Mouse (Mus musculus) kidney, postnatal 25 days (tissue): ENCODE data around the gene Gstm6.

Experiments used
- DNase-seq, 2 experiments: peaks; one replicate each; pipeline ENCODE4 v3.0.0; 2021; ENCODE audit warnings: mixed read lengths in 2 of 2

Gene Gstm6

GRCm38 (mm10) chr3:107940524-107940923 lies 3.0 kb downstream of the Gstm6 start:
- DNase-seq: no peak

DNA sequence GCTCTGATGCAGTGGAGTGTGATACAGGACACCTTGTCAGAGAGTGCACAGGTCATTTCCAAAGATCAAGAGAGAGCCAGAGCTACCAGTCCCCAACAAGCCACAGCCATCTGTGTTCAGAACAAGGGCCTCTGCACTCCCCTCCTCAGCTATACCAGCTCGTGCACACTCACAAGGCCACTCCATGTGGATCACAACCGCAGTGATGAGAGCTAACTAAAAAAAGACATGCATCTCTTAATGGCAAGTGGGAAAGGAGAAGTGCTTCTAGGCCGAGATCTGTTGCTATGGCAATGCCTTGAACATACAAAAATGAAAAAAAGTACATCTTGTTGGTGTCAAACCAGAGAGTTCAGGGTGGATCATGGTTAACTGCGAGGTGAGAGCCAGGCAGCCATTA lies 3.7 kb downstream of the Gstm6 start:
- no peak for DNase-seq

DNA sequence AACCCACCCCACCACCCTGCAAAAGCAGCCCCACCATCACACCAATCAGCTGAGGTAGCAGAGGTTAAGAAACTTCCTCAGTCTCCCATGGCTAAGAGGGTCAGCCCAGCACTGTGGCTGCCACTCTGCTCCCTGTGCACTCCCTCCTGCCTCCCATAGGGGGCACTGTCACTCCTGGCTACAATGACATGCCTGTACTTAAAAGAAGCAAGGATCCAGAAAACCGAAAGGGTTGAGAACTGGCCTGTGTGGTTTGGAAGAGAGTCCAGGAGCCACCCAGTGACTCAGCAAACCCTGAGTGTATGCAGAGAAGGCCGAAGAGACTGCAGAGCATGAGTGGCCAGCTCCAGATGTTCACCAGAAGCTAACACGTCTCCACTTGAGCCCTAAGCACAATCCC lies 4.1 kb downstream of the Gstm6 start:
- DNase-seq: peak; percentile 76 to 80

GRCm38 (mm10) chr3:107935888-107936287 lies 7.7 kb downstream of the Gstm6 start:
- DNase-seq: no peak

- DNase-seq: no peak
Measured at GRCm38 (mm10) chr3:107935268-107935667, 8.3 kb downstream of the Gstm6 start.

DNA sequence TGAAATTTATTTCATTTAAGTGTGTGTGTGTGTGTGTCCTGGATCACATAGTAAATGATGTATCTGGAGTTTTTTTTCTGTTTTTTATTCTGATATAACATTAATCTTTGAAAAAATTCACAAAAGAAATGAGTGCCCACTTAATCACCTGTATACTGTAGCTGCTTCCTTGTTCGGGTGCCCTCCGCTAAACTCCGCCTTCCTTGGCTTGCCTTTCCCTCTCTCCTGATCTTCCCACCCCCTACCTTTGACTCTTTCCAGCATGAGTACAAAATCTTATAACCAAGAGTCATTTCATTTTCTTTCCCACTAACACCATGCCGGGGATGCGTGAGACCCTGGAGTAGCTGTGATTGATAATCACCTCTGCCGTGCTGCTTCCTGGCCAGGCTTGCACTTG lies 11.4 kb downstream of the Gstm6 start:
- DNase-seq: peak; percentile 58 to 74

DNA sequence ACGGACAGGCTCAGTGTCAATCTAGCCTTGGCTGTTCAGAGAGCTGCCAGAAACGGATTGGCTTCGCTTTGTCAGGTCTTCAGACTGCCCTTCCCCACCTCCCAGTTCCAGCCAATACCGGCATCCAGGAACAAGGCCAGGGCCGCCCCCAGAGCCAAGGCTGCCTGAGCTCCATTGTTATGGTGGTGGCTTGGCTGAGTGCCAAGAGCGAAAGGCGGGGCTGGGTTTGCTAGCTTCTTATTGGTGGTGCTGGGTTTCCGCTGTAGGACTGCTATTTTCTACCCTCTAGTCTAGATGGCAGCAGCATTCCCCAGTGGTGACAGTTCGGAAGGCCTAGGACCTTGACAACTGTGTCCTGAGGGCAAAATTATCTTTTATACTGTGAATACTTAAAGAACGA lies 11.9 kb downstream of the Gstm6 start, which contains the start of gene Gstm7:
Gene Gstm7, minus strand, starts transcription at position 148 of the 400 bp plus-strand sequence.
- DNase-seq: peak; percentile 99

GRCm38 (mm10) chr3:107931134-107931533 lies 12.4 kb downstream of the Gstm6 start:
- no peak for DNase-seq

DNA sequence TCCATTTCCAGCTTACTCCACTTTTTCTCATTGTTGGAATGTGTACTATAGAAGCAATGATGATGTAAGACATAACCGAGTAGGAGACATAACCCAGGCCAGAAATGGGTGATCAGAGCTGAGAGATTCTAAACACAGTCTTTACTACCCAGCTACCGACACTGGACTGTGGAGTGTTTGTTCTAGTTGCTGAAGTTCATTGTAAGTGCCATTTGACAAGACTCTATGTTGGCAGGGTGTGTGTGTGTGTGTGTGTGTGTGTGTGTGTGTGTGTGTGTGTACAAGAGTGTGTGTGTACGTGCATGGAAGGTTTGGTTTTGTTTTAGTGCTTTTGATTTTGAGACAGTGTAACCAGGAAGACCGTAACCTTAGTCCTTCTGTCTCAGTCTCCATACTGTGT lies 13.8 kb downstream of the Gstm6 start:
- DNase-seq: no peak

DNA sequence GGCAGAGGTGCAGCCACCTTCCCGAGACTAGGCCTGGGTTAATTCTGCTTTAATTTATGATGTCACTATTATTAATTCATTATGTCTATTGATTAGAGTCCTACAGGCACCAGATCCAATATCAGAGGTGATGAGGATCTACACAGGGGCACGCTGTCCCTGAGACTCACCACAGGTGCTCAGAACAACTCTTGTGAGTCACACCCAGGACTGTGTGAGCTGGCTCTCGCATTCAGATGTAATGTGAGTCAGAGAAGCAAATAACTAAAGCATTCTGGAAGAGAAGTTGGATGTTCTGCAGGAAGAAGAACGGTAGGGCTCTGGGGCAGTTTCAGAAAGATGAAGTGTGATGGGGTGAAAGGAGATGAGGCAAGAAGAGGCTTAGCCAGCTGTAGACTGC lies 14.3 kb downstream of the Gstm6 start:
- DNase-seq: no peak

DNA sequence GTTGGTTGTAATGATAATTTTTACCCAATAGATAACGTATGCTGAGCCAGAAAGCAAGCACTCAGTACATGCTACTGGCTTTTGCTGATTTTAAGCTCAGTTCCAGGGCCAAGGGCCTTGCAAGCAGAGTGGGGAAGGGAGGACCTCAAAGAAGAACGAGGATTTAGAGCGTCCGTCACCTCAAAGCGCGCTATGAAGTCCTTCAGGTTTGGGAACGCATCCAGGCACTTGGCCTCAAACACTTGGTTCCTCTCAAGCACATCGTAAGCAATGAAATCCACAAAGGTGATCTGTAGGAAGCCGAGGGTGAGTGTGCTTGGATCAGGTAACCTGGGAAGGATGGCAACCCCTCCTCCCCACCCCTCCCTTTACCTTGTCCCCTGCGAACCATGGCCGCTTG lies 14.9 kb downstream of the Gstm6 start:
- DNase-seq: no peak

DNA sequence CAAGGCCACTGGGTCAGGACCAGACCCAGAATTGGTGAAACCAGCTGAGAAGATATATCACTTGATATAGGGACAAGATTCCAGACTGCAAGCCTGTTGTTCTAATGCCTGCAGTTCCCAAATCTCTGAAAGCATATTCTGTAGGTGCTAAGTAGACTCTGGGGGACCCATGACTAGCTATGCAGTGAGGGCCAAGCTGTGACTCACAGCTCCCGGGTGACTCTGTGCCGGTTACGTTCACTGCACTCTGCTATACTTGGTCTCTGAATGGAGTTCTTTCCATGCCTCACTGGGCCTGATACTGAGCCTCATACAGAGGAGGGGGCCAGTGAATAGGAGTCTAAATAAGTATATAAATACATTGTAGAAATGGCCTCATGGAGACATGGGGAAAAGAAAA lies 15.7 kb downstream of the Gstm6 start:
- no peak for DNase-seq

DNA sequence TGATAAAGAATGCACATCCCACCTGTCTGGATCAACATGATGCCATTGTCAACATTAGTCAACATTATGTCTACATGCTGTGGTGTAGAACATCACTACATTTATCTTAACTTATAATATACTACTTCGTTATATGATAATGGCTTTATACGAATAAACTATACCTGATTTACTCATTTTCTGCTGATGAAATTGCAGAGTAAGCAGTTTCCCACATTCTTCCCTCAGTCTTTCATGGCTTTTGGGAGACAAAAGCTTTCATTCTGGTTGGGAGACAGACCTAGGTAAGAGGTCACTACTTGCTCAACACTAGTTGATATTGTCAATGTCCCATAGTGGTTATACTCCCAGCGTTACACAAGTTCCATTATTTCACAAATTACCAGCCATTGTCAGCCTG lies 18.2 kb downstream of the Gstm6 start:
- DNase-seq: no peak

DNA sequence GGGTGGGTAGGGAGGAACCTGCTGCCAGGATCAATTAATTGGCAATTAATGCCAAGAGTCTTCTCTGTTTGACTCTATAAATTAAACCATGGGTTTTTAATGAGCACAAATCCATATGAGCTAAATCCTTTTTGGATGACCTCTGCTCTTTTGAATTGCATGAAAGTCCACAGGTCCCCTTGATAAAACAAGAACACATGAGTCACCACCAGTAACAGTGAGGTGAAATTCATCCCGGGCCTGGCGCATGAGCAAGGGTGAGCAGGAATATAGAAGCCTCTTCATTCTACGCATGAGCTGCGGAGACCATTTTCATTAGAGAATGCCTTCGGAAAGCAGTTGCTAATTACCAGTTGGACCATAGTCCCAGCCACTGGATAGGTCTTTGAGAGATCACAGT lies 23.2 kb downstream of the Gstm6 start:
- DNase-seq: no peak

- DNase-seq: peak in 1 of 2 experiments; percentile 84
Measured at GRCm38 (mm10) chr3:107917783-107918408, 25.7 kb downstream of the Gstm6 start.

- DNase-seq: no peak
Measured at GRCm38 (mm10) chr3:107917097-107917496, 26.5 kb downstream of the Gstm6 start.

DNA sequence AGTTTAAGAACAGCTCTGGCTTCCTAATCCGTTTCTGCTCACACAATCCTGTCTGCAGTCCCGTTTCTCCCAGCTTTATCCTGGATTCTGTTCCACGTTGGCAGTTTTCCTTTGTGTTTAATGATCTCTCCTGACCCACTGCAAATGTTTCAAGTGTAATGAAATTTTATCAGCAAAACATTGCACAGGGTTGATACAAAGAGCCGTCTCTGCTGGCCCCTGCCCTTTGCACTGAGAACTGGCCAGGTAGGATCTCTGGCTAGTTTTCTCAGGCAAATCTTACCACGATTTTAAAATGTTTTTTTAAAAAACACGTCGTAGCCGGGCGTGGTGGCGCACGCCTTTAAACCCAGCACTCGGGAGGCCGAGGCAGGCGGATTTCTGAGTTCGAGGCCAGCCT lies 26.9 kb downstream of the Gstm6 start:
- no peak for DNase-seq

- DNase-seq: no peak
Measured at GRCm38 (mm10) chr3:107905942-107906341, 37.6 kb downstream of the Gstm6 start.

DNA sequence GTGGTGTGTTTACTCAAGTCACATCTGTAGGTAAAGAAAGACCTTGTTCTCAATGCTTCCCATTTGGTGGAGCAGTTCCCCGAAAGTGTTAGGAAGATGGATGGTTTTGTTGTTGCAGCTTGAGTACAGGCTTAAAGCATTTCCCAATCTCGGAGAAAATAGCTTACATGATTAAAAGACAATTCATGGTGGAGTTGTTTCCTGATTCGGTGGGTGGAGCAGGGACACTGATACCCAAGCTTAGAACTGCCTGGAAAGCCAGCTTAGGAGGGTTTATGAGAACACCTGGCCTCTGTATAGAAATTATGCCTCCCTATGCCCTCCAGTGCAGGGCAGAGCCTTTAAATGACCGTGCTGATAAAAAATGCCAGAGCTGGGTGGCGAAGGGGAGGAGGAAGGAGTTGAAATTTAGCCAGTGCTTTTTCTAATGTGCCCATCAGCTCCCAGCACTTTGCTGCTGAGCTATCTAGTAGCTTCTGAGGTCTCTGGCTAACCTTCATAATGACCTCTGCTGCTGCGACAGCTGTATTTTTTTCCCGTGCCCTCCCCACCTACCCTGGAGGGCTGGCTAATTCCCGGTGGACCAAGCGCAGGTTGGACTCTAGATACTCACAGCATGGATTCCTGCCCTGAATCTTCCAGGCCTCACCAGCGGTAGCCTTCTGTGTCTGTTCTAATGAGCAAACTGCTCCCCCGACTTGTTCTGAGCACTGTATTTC lies 42.4 kb downstream of the Gstm6 start:
- DNase-seq: peak; percentile 33 to 73

DNA sequence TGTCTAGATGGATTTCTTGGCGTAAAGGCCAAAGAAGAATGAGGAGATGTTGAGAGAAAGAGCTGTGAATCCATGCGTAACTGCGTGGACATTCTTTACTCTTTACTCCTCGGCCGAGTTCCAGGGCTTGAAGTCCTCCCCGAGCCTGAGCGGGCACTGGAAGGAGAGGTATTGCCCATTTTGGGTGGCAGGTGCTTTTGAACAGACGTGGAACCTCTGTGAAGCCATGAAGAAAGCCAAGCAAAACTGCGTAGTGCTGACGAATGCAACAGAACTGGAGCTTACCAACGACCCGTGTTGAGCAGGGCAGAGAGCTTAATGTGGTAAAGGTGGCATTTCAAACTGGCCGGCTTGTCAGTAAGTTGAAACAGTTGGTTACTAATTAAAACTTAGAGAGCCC lies 44.9 kb downstream of the Gstm6 start:
- DNase-seq: peak; percentile 62 to 77

DNA sequence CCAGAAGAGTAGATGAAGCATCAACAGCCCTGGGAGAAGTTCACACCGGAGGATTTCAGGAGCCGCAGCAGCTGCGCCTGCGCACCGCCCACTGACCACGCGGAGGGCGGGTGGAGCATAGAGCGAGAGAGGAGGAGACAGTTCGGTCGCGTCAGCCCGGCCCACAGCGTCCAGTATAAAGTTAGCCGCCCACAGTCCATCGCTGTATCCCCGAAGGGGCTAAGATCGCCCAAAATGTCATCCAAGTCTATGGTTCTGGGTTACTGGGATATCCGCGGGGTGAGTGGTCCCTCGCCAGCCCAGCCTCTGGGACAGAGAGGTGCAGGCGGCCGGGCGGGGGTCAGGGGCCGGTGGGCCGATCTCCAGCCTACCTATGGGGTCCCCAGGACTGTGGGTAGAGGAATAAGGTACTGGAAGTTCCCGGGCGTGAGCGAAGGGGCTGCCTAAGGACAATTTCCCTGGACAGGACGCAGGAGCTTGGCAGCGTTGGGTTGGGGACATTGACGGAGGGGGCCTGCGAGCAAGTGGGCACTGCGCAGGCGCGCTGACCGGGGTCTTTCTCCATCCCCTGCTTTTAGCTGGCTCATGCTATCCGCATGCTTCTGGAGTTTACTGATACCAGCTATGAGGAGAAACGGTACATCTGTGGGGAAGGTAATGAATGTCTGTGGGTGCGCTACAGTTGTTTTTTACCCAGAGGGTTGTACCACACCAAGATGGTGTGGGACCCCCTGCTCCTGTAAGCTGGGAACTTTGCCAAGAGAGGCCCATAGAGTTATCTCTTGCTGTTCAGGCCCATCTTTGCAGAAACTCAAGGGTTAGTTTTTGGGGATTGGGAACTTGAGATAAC lies 47.6 kb downstream of the Gstm6 start, which contains the start of gene Gstm5:
Gene Gstm5, plus strand, starts transcription at position 102 of the 850 bp plus-strand sequence.
- peak; percentile 86 to 94 for DNase-seq

DNA sequence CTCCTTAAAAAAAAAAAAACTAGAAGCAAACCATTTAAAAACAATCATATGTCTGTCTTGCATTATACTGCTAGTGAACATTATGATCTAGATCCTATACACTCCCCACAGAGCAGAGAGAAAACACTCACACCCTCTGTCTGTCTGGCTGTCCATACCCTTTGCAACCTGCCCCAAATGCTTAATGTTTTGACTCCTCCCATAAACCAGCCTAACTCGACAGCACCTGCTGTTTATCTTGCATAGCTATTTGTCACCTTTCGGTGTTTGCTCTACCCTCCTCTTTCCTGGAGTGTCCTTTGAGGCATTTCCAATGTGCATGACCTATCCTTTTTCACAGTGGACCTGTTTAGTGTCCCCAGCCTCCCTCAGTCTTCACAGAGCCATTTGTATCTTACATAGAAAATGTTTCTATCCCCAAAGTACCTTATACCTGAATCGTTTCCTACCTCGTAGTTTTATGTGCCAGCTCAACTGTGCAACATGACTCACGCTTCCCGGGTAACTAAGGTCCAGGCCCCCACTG lies 48.3 kb downstream of the Gstm6 start:
- no peak for DNase-seq

GRCm38 (mm10) chr3:107889236-107889635 lies 54.3 kb downstream of the Gstm6 start:
- peak in 1 of 2 experiments; percentile 19 for DNase-seq
